Mouse (Mus musculus) frontal cortex, postnatal 14 days (tissue): ENCODE measurements around the gene Cd27.
A peak's percentile ranks its signal among the peaks of the same experiment; 100 is the strongest.

ENCODE experiments used
- DNase-seq, 2 experiments: peaks; one replicate each; pipeline ENCODE4 v3.0.0; 2022; ENCODE audit warnings: low spot score in 2 of 2

The Cd27 gene

GRCm38 (mm10) chr6:125213129-125213528 is 23.7 kb downstream of the Cd27 start:
- DNase-seq: no peak

- DNase-seq: no peak
Measured at GRCm38 (mm10) chr6:125212621-125213020, 24.2 kb downstream of the Cd27 start.

- DNase-seq: no peak
Measured at GRCm38 (mm10) chr6:125210436-125210835, 26.4 kb downstream of the Cd27 start.

GRCm38 (mm10) chr6:125197166-125197565 is 39.6 kb downstream of the Cd27 start:
- DNase-seq: no peak

- DNase-seq: no peak
Measured at GRCm38 (mm10) chr6:125196301-125196700, 40.5 kb downstream of the Cd27 start.

- DNase-seq: no peak
Measured at GRCm38 (mm10) chr6:125195541-125196075, 41.2 kb downstream of the Cd27 start.

- DNase-seq: no peak
Measured at GRCm38 (mm10) chr6:125193390-125193789, 43.4 kb downstream of the Cd27 start.

- no peak for DNase-seq
Measured at GRCm38 (mm10) chr6:125192841-125193240, 44.0 kb downstream of the Cd27 start.

- DNase-seq: peak; percentile 87 to 88
Measured at GRCm38 (mm10) chr6:125192016-125192714, 44.6 kb downstream of the Cd27 start.

GRCm38 (mm10) chr6:125191332-125192015 is 45.3 kb downstream of the Cd27 start, which contains the start of the genes Ncapd2 and Mrpl51:
Gene Ncapd2, minus strand, starts transcription at chr6:125191701.
Gene Mrpl51, plus strand, starts transcription at chr6:125191801.
- DNase-seq: peak; percentile 95 to 98

- DNase-seq: no peak
Measured at GRCm38 (mm10) chr6:125190816-125191215, 46.0 kb downstream of the Cd27 start.

- DNase-seq: no peak
Measured at GRCm38 (mm10) chr6:125186203-125186602, 50.6 kb downstream of the Cd27 start.
